Mouse (Mus musculus): Measurements from ENCODE around the gene Rpgrip1l. TPM values are rescaled to one million over a fixed set of nuclear protein-coding genes. Genes with fewer than 3 reads are reported as not detected.
A peak's percentile ranks its signal among the peaks of the same experiment; 100 is the strongest.

Rpgrip1l gene
- 14.7 and 16.1 TPM in 2 replicates for polyA plus RNA-seq (2014; fragmentation: Nextera tagmentation; extraction: Ambion mirVana)

GRCm38 (mm10) chr8:91312835-91313832 is at the start of gene Rpgrip1l, which contains the start of gene Fto:
Rpgrip1l (minus strand) TSS chr8:91313262.
Fto (plus strand) TSS chr8:91313525.
- H3K4me3 ChIP-seq (ENCODE audit: low read depth, low read length) = peak within 1 kb of the TSS; percentile 58

DNA sequence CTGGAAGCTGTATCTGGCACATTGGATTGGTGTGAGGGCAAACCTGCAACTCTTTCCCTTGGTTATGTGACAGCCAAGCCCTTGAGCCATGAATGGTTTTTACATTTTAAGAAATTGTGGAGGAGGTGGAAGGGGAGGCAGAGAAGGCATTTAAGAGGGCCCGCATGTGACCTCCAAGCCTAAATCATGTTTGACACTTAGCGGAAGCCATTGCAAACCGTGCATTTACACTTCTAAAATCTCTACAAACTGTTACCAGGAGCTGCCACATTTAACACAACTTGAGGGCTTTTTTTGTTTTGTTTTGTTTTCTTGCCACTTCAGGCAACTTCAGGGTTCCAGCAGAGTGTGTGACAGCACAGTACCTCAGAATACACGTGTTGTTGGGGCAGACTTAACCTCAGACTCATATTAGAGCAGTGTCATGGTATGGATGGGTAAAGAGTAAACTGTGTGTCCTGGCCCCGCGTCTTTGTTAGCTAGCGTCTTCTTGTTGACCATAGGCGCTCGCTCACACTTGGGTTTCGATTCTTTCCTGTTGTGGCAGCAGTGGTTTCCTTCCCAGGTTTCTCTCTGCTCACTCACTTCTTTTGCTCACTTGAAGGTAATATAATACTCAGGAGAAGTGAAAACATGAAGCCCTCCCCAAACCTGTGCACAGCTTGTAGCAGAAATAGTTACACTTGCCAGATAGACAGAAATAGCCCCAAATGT is 47.7 kb upstream of the Rpgrip1l start:
- DNase-seq (ENCODE audit: low spot score) = no peak
- Histone ChIP-seq H3K27me3 (replicated peaks; ENCODE audit: control insufficient read depth, insufficient read depth, low read length) (no peaks in the 10 kb centered on the region; the same call in 1 of the 2 replicates), H3K4me2 (ENCODE audit: low read length) (no peak overlapping the region), H3K27ac (ENCODE audit: low read depth, low read length) (no peak overlapping the region), H3K4me3 (ENCODE audit: low read depth, low read length) (no peak overlapping the region), H3K9ac (ENCODE audit: low read length) (no peak overlapping the region), H3K4me1 (ENCODE audit: control insufficient read depth, insufficient read depth, low read length) (peaks cover 19% of the 10 kb centered on the region), H3K9me3 (replicated peaks; ENCODE audit: control insufficient read depth, low read length) (no peaks in the 10 kb centered on the region), H3K36me3 (ENCODE audit: control insufficient read depth, insufficient read depth, low read length) (no peaks in the 10 kb centered on the region)
- no peak for ATAC-seq
- WGBS = 94% methylated on average over 10 of the region's 10 CpGs

More at GRCm38 (mm10) chr8:91312835-91313832, at the start of gene Rpgrip1l, which contains the start of gene Fto:
- Histone ChIP-seq H3K9me3 (replicated peaks; ENCODE audit: control insufficient read depth, low read length) (no peaks in the 10 kb centered on the region), H3K27me3 (replicated peaks; ENCODE audit: control insufficient read depth, insufficient read depth, low read length) (no peaks in the 10 kb centered on the region), H3K36me3 (ENCODE audit: control insufficient read depth, insufficient read depth, low read length) (0 out of 2 replicates have a peak, but pooled peaks cover 4% of the 10 kb centered on the region), H3K4me1 (ENCODE audit: control insufficient read depth, insufficient read depth, low read length) (peaks cover 17% of the 10 kb centered on the region), H3K27ac (ENCODE audit: low read depth, low read length) (peak within 1 kb of the TSS; percentile 36), H3K4me2 (ENCODE audit: low read length) (peak within 1 kb of the TSS; percentile 75), H3K9ac (ENCODE audit: low read length) (peak within 1 kb of the TSS; percentile 73)
- peak; percentile 99 for ATAC-seq
- 1% methylated on average over 59 of the region's 59 CpGs for WGBS
- peak; percentile 100 for DNase-seq (ENCODE audit: low spot score)

- Histone ChIP-seq H3K4me1 (ENCODE audit: control insufficient read depth, insufficient read depth, low read length) (peaks cover 21% of the 10 kb centered on the region), H3K27me3 (replicated peaks; ENCODE audit: control insufficient read depth, insufficient read depth, low read length) (no peaks in the 10 kb centered on the region; the same call in 1 of the 2 replicates), H3K36me3 (ENCODE audit: control insufficient read depth, insufficient read depth, low read length) (no peaks in the 10 kb centered on the region), H3K4me2 (ENCODE audit: low read length) (no peak overlapping the region), H3K27ac (ENCODE audit: low read depth, low read length) (no peak overlapping the region), H3K9me3 (replicated peaks; ENCODE audit: control insufficient read depth, low read length) (no peaks in the 10 kb centered on the region), H3K9ac (ENCODE audit: low read length) (no peak overlapping the region), H3K4me3 (ENCODE audit: low read depth, low read length) (no peak overlapping the region)
- DNase-seq (ENCODE audit: low spot score) = no peak
- no peak for ATAC-seq
- 92% methylated on average over 9 of the region's 9 CpGs for WGBS
Observed at GRCm38 (mm10) chr8:91359511-91359910, 46.4 kb upstream of the Rpgrip1l start.

- Histone ChIP-seq H3K27ac (ENCODE audit: low read depth, low read length) (no peak overlapping the region), H3K36me3 (ENCODE audit: control insufficient read depth, insufficient read depth, low read length) (no peaks in the 10 kb centered on the region), H3K4me3 (ENCODE audit: low read depth, low read length) (no peak overlapping the region), H3K4me2 (ENCODE audit: low read length) (no peak overlapping the region), H3K27me3 (replicated peaks; ENCODE audit: control insufficient read depth, insufficient read depth, low read length) (no peaks in the 10 kb centered on the region; the same call in 1 of the 2 replicates), H3K9ac (ENCODE audit: low read length) (no peak overlapping the region), H3K9me3 (replicated peaks; ENCODE audit: control insufficient read depth, low read length) (no peaks in the 10 kb centered on the region), H3K4me1 (ENCODE audit: control insufficient read depth, insufficient read depth, low read length) (peaks cover 17% of the 10 kb centered on the region; the same call in 1 of the 2 replicates)
- WGBS = 85% methylated on average over 5 of the region's 5 CpGs
- ATAC-seq = no peak
- DNase-seq (ENCODE audit: low spot score) = no peak
Observed at GRCm38 (mm10) chr8:91358016-91358415, 45.0 kb upstream of the Rpgrip1l start.

DNA sequence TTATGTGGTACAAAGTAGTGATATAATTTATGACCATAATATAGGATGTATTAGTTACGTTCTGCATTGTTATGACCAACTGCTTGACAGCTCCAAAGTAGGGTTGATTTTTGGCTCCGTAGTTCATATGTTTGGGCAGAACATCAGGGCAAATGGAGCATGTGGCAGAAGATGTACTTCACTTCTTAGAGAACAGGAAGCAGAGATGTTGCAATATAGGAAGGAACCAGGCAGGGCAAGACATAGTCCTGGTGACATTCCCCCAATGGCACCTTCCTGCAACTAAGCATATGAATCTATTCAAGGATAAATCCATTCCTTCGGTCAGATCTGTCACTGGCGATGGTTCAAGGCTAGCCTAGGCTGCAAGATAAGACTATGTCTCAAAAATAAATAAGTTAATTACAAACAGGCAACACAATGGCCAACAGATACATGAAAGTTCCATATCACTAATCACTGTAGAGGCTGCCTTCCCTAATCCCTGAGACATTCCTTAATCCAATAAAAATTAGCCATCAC is 44.5 kb upstream of the Rpgrip1l start:
- no peak overlapping the region for H3K27ac ChIP-seq (ENCODE audit: low read depth, low read length)
- peaks cover 17% of the 10 kb centered on the region; the same call in 1 of the 2 replicates for H3K4me1 ChIP-seq (ENCODE audit: control insufficient read depth, insufficient read depth, low read length)
- 88% methylated on average over 4 of the region's 4 CpGs for WGBS
- no peak overlapping the region for H3K4me3 ChIP-seq (ENCODE audit: low read depth, low read length)
- DNase-seq (ENCODE audit: low spot score) (no peak), ATAC-seq (no peak)
- H3K9me3 ChIP-seq (replicated peaks; ENCODE audit: control insufficient read depth, low read length) = no peaks in the 10 kb centered on the region
- no peaks in the 10 kb centered on the region for H3K27me3 ChIP-seq (replicated peaks; ENCODE audit: control insufficient read depth, insufficient read depth, low read length)
- H3K36me3 ChIP-seq (ENCODE audit: control insufficient read depth, insufficient read depth, low read length) = no peaks in the 10 kb centered on the region
- H3K9ac ChIP-seq (ENCODE audit: low read length) = no peak overlapping the region
- no peak overlapping the region for H3K4me2 ChIP-seq (ENCODE audit: low read length)

DNA sequence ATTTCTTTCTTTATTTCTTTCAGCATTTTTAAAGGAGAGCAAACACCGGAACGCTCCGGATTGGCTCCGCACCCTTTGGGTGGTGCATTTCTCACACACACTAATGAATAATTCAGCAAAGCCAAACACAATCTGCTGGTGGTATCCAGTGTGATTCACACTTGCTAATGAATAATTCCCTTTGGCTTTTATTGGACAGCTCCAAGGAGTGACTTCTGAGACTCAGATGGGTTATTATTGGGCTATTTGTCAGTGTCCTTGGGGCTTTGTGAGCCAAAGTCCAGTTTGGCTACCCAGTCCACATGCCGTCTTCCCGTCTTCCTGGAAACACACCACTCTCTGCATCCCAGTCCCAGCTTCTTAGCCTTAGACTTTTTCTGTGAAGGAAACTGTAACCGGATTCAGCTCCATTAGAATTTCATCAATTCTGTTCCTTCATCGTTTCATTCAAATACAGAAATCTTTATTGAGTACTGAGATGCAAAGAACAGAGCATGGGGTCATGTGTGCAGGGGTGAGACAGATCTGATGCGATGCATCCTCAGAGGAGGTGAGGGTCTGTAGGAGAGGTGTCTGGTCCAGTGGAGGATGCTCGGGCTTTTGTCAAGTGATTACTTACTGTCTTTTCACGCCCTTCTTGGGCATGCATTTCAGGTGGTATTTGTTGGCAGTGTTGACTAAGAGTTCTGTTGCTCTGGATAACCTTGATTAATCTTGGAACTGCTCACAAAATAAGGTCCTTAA is 43.1 kb upstream of the Rpgrip1l start:
- Histone ChIP-seq H3K27me3 (replicated peaks; ENCODE audit: control insufficient read depth, insufficient read depth, low read length) (no peaks in the 10 kb centered on the region), H3K9ac (ENCODE audit: low read length) (no peak overlapping the region), H3K4me1 (ENCODE audit: control insufficient read depth, insufficient read depth, low read length) (peaks cover 17% of the 10 kb centered on the region; the same call in 1 of the 2 replicates), H3K9me3 (replicated peaks; ENCODE audit: control insufficient read depth, low read length) (no peaks in the 10 kb centered on the region), H3K4me3 (ENCODE audit: low read depth, low read length) (no peak overlapping the region), H3K4me2 (ENCODE audit: low read length) (peak overlapping the region; percentile 22; the same call in 1 of the 2 replicates), H3K27ac (ENCODE audit: low read depth, low read length) (peak overlapping the region; percentile 59; the same call in 1 of the 2 replicates), H3K36me3 (ENCODE audit: control insufficient read depth, insufficient read depth, low read length) (no peaks in the 10 kb centered on the region)
- ATAC-seq (peak; percentile 85), DNase-seq (ENCODE audit: low spot score) (peak; percentile 71)
- 57% methylated on average over 11 of the region's 11 CpGs for WGBS

GRCm38 (mm10) chr8:91355301-91355905 is 42.3 kb upstream of the Rpgrip1l start:
- H3K27ac ChIP-seq (ENCODE audit: low read depth, low read length) = peak overlapping the region; percentile 59
- ATAC-seq = peak; percentile 70
- no peaks in the 10 kb centered on the region for H3K27me3 ChIP-seq (replicated peaks; ENCODE audit: control insufficient read depth, insufficient read depth, low read length)
- no peaks in the 10 kb centered on the region for H3K36me3 ChIP-seq (ENCODE audit: control insufficient read depth, insufficient read depth, low read length)
- peak; percentile 53 for DNase-seq (ENCODE audit: low spot score)
- 35% methylated on average over 10 of the region's 10 CpGs for WGBS
- H3K4me1 ChIP-seq (ENCODE audit: control insufficient read depth, insufficient read depth, low read length) = peaks cover 23% of the 10 kb centered on the region; the same call in 1 of the 2 replicates
- H3K4me2 ChIP-seq (ENCODE audit: low read length) = peak overlapping the region; percentile 22; the same call in 1 of the 2 replicates
- H3K4me3 ChIP-seq (ENCODE audit: low read depth, low read length) = no peak overlapping the region
- H3K9me3 ChIP-seq (replicated peaks; ENCODE audit: control insufficient read depth, low read length) = no peaks in the 10 kb centered on the region
- H3K9ac ChIP-seq (ENCODE audit: low read length) = peak overlapping the region; percentile 1; the same call in 1 of the 2 replicates
